Mouse (Mus musculus): ENCODE measurements at regions not wholly inside any gene's neighbourhood (a gene's known extent, or its start where the extent isn't known, plus 50 kb on each side); places are given as distances from the start of the nearest gene placed in this dataset.

DNA sequence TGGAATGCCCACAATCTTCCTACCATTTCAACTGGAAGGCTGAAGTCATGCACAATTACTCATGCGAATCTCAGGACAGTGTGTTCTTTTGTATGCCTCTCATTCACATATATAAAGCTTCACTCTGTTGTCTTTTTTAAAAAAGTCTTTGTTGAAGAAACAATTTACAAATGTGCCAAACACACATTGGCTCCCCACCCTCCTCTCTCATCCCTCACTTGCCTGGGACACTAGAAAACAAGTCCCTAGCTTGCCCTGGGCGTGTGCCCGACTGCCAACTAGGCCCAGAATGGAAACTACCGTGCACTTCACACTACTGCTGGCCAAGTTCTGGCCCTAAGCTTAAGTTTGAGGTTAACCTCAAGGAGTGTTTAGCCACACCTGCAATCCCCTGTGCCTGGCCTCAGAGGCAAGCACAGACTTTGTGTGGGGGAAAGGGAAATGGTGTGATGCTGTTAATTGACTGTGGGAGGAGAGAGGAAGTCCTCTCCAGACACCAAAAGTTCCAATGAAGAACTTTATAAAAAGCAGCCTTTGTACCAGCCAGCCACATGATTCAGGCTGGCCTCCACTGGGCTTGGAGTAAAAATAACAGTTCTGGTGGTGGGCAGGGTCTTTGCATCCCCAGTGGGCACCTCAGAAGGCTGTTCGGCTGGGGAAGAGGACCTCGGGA is 70.2 kb upstream of the Picalm start:
- peak; percentile 34 for DNase-seq (ENCODE audit: low spot score)

DNA sequence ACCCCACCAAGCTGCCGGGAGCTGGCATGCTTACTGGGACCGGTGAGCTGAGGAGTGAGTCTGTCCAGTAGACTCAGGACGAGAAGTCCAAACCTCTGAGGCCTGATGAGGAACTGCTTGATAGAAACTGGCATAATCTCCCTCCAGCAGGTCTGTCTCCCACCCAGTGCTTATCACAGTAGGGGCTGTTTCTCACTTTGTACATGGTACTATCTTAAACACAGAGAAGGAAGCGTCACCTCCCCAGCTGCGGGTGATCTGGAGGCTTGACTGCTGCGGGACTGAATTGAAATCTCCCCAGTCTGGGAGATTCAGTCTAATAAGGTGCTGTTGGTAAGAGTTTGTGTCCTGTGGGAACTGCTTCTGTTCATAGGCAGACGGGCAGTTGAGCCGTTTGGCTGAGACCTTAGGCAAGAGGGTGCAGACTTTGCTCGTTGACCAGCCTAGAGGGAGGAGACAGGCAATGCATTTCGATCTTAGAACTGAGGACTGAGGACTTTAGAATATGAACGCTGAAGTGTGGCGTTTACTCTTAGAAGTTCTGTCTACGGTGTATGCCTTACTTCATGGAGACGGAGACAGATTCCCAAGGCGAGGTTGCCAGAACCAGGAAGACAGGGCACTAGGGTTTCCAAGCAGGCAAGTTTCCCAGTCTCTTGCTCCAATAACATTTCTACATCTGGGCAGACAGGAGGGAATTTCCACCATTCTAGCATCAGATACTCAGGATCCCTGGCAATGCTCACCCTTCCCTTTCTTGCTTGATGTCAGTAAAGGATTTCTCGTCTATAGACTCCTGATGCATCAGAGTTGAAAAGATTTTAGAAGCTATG is 69.5 kb upstream of the Picalm start:
- no peak for DNase-seq (ENCODE audit: low spot score)

DNA sequence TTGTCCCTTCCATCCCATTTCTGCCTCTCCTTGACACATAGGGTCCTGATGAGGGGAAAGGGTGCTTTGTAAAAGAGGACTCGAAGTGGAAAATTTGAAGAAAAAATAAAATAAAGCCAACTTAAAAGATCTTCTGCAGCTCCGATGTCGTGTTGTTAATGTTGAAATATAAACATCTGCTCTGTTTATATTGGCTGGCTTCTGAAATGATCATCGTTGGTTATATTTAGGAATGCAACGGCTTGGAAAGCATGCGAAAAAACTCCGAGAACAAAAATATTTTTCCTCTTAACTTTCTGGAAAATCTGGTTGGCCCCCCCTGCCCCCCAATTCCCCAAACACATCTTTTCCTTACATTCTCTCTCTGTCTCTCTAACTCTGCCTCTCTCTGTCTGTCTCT is 68.3 kb upstream of the Picalm start:
- DNase-seq (ENCODE audit: low spot score) = no peak

DNA sequence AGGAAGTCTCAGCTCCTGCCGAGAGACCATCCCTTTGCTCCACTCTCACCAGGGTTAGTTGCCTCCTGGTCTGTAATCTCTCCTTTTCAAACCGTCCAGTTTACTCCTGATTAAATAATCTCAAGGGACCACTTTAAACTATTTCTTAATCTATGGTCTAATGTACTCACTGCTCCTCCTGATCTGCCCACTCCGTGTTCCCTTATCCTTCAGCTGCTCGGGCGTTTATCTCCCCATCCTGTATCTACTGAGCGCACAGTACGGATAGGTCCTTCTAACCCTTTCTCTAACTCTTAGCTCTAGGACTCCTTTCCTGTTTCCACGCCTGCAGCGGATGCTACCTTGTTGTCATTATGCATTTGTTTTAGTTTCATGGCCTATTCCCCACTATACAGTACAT is 67.1 kb upstream of the Picalm start:
- DNase-seq (ENCODE audit: low spot score) = no peak

DNA sequence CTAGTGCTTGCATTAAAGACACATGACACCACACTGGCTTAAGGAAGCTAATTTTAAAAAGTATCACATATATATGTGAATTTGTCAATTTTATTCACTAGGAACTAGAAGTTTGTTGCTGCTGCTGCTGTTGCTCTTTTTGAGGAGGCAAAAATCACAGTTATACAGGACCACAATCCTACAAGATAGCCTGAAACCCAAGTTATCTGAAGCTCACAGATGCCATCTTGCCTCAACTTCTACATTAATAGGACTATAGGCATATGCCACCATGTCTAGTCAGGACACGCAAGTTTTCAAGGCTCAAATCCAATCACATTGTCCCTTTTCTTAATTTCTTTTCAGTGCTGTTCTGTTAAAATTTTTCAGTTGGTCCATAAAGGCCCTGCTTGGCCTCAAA is 65.8 kb upstream of the Picalm start:
- no peak for DNase-seq (ENCODE audit: low spot score)

DNA sequence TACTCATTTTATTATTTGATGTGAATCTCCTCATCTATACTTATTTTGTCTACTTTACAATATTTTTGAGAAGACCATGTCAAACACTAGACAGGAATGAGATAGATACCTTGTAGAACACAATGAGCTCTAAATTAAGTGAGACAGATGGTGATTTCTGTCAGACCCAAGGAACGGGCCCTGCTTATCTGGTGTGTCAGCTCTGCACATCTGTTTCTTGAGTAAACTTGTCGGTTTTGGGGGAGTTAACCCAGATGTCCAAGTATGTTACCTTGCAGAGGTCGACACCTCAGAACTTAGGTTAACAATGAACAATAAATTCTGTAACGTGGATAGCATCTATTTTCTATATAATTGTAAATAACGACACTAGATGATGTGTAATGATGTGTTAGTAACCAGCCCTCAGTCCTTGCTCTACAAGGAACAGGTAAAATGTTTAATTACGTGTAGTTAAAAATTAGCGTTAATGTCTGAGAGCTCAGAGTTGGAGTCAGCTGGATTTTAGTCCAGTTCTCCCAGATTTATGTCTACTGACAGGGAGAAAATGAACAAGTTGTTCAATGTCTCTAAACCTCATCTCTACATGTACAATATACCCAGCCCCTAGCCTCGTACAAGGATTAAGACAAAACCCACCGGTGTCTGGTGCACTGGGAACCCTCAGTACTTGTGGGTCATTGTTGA is 64.6 kb upstream of the Picalm start:
- no peak for DNase-seq (ENCODE audit: low spot score)

DNA sequence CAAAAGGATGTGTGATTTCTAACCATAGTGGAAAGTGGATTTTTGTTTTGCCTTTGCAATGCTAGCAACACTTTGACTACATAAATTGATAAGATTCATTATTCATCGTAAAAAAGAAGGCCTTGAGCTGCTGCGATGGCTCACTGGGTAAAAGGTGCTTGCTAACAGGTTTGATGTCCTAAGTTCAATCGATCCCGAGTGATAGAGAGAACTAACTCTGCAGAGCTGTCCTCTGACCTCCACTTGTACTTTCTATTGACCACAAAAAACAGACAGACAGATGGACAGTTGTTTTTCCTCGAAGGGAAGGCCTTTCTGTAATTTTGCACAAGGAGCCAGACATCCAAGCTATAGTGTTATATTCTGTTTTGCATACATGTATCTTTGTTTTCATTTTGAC is 63.7 kb upstream of the Picalm start:
- DNase-seq (ENCODE audit: low spot score) = no peak

DNA sequence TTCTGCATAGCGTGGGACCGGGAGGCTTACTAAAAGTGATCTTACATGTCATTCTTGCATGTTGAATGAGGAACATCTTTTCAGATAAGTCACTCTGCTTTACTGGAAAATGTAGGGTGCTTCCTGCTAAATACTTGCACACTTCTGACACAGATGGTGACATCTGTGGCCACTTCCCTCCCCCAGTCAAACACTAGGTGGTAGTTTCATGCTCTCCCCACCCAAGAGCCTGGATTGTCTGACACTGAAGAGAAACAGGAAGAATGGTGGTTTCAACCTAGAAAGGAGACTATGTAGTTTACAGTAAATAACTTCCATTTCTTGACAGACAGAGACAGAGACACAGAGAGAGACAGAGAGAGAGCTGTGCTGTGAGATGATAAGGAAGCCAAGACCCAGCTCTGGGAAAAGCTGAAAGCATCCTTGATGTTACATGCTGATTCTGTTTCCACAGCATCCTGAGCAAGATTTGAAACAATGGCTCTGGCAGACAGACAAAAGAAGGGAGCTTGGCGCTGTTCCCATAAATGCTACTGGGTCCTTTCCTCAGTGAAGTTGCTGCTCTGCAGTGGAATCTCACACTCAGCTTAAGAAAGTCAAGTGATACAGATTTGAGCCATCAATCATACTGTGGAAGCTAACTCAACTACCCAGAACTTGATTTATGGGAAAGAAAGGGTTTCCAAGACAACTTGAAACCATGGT is 61.9 kb upstream of the Picalm start:
- no peak for DNase-seq (ENCODE audit: low spot score)

DNA sequence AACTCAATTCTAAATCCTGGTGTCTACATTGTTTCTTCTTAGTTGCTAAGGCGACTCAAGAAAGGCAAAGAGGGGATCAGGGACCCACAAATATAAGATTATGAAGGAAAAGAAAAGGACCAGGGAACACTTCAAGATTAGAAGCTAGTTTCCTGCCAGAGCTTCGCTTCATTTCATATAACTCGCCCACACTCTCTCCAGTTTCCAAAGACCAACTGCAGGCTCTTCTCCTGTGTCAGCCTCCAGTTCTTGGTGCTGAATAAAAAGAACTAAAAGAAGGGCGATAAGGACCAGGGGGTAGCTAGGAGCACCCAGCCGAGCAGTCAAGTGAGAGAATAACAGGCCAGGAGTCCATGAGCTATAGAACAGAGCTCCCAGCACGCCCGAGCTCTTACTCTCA is 59.7 kb upstream of the Picalm start:
- no peak for DNase-seq (ENCODE audit: low spot score)

DNA sequence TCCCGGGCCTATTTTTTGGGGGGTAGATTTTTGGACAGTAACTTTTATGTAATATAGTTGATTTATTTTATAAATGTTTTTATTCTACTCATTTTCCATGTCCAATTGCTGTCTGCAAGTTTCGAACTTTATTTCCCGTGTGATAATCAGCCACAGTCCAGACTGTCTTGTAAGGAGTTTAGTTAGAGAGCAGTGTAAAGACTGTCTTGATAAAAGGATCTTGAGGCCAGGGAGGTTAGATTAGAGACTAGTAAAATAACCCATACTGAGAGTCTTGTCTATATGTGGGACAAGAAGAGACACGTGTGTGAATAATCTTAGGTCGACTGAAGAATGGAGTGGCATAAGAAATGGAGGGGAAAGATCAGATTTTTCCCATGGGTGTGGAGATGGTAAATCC is 56.1 kb upstream of the Picalm start:
- DNase-seq (ENCODE audit: low spot score) = no peak

DNA sequence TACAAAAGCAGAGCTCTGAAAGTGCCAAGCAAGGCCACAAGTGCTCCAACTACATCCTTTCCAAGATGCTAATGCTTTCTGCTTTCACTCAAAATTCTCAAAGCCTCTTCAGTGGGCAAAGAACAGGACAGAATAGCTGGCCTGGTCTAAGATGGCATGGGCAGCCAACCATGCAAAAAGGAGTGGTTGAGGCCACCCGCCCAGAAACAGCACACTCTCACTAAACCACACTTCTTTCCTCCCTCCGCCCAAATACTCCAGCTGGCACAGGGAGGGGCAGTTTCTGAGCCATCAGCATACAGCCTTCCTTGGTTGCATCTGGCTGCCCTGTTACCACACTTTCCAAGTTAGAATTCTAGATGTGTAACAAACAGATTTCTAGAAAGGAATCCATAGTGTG is 55.4 kb upstream of the Picalm start:
- no peak for DNase-seq (ENCODE audit: low spot score)

DNA sequence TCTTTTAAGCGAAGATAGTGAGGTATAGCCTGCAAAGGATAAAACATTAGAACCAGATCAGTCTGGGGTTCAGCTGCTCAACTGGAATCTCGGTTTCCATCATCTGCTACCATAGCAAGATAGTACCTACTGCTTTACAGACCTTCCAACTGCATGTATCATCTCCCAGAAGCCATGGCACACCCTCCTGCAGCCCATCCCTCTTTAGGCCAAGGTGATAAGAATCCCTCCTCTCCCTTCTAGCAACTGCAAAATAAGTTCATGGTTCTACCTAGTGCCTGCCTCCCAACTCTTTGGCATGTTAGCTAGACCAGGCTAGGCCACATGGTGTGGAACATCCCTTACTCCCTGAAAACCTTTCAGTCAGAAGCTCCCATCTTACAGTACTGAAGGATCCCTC is 52.4 kb upstream of the Picalm start:
- DNase-seq (ENCODE audit: low spot score) = no peak

DNA sequence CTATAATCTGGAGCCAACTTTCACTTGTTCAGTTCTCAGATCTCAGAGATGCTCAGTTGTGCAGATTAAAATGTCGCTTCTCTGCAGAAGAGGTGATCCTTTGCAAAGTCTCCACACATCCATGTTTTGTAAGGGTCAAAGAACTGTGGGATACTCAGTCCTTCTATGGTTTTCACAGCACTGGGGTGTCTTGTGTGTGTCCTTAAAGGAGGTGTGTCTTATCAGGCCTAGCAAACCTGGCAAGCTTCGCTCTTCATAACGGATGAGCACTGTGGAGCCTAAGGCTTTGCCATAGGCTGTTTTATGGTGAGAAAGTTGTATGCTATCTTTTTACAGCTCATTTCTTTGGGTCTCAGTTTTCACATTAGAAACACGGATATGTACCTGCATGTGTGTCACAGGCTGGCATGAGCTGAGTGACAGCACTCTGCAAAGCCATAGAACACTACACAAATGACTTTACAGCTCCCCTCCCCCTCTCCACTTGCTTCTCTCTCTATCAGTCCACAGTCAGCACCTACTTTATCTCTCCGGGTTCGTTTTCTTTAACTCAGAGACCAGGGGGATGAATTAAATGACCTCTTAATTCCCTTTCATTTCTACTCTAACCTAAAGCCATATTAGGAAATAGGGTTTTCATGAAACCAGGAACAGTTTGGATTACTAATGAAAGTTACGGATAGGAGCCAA is 49.8 kb upstream of the Picalm start:
- no peak for DNase-seq (ENCODE audit: low spot score)
